Mouse (Mus musculus) heart, postnatal 0 days (tissue): Measurements from ENCODE around the gene Ilf2. TPM values are rescaled to one million over a fixed set of nuclear protein-coding genes. Genes with fewer than 3 reads are reported as not detected.

Source experiments
- ATAC-seq: fragments of 200-750 bp; cut with Nextera tagmentation; 2 replicates; pipeline ENCODE4 v1.8.0; 2017; ENCODE audit warnings: low read depth, moderate number of reproducible peaks, moderate library complexity; ENCODE audit not compliant: insufficient read depth
- DNase-seq: peaks from one replicate; pipeline ENCODE4 v3.0.0-alpha.2; 2016; ENCODE audit warnings: low spot score
- H3K27ac ChIP-seq: fragments of 300-500 bp; sonication (generic); 2 replicates; pipeline ENCODE4 v1.5.1; 2014; ENCODE audit warnings: low read depth, mild to moderate bottlenecking
- H3K27me3 ChIP-seq: fragments of 300-500 bp; sonication (generic); 2 replicates; pipeline ENCODE4 v1.6.1; 2014; ENCODE audit warnings: low read length, mixed read lengths; ENCODE audit not compliant: control insufficient read depth, insufficient read depth
- H3K36me3 ChIP-seq: fragments of 300-500 bp; sonication (generic); replicated peaks from 2 replicates; pipeline ENCODE4 v1.6.1; 2014; ENCODE audit warnings: low read length, mixed read lengths; ENCODE audit not compliant: control insufficient read depth, insufficient read depth
- H3K4me1 ChIP-seq: fragments of 300-500 bp; sonication (generic); 2 replicates; pipeline ENCODE4 v1.6.1; 2014; ENCODE audit warnings: antibody characterized with exemption; ENCODE audit not compliant: control insufficient read depth, insufficient read depth
- H3K4me2 ChIP-seq: fragments of 300-500 bp; sonication (generic); 2 replicates; pipeline ENCODE4 v1.6.1; 2014; ENCODE audit warnings: low read depth, mild to moderate bottlenecking, low read length, moderate library complexity
- H3K4me3 ChIP-seq: fragments of 300-500 bp; sonication (generic); 2 replicates; pipeline ENCODE4 v1.5.1; 2014; ENCODE audit warnings: low read depth, low read length
- H3K9ac ChIP-seq: fragments of 300-500 bp; sonication (generic); replicated peaks from 2 replicates; pipeline ENCODE4 v1.6.1; 2014; ENCODE audit warnings: low read depth, low read length, mixed read lengths
- H3K9me3 ChIP-seq: fragments of 300-500 bp; sonication (generic); replicated peaks from 2 replicates; pipeline ENCODE4 v1.6.1; 2016; ENCODE audit warnings: low read length; ENCODE audit not compliant: control insufficient read depth
- CTCF ChIP-seq: IDR thresholded peaks from 2 replicates; pipeline ENCODE4 v1.5.1; 2016; ENCODE audit warnings: antibody characterized with exemption, control low read depth, low read depth
- EP300 ChIP-seq: IDR thresholded peaks from 2 replicates; pipeline ENCODE4 v1.6.1; 2016; ENCODE audit warnings: antibody characterized with exemption, low read depth
- WGBS: fragments of 180-500 bp; shearing (Covaris S2); extraction: QIAGEN DNeasy Blood & Tissue Kit; methylation state at CpG from one replicate; pipeline ENCODE4 v1.1.7; 2014; 5-methylcytosine and 5-hydroxymethylcytosine counted together
- polyA plus RNA-seq: library from polyadenylated mRNA; unstranded; fragments of >200 nt; fragmentation: Nextera tagmentation; extraction: Ambion mirVana; gene quantifications from 2 replicates; pipeline ENCODE4 v1.2.1, GENCODE M21; 2015
- total RNA-seq: library from RNA; depleted of rRNA; stranded (reverse); fragments of >200 nt; gene quantifications from 2 replicates; pipeline ENCODE4 v1.2.3, GENCODE M21; 2014; ENCODE audit warnings: low replicate concordance

The Ilf2 gene
- total and polyA plus RNA-seq, 2 experiments from 2014 or later = 53.5 to 60.2 TPM

DNA sequence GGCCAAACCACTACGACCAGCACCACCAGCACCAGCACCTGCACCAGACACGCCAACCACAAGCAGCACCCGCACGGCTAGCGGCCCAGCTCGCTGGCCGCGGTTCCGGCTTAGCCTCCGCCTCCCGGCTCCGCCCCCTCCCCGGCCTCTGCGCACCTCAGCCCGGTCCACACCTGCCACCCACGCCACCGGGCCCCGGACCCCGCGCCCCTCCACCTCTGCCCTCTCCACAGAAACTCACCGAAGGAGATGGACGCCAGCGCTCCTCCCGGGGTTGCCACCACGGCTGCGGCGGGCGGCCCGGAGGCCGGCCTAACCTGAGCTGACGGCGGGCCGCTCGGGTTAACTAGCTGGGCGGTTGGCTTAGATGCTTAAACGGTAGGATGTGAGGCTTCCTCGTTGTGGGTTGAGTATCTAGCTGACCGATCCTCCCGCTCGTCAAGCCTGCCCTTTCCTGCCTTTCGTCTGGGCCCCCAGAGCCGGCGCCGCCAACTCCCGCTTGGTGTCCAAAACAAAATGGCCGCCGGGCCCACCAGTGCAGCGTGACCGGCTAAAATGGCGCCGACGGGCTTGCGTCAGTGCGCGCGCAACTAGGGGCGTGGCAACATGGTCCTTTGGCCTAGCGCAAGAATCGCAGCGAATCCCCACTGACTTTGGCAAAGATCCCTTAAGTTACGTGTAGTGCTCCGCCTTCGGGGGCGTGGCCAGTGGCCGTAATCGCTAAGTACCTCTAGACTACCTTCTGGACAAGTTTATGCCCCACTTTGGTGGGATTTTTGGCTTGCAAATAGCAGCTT lies 33.2 kb downstream of the Ilf2 start, which contains the start of gene Chtop:
Gene Chtop, minus strand, starts transcription at position 549 of the 797 bp plus-strand sequence.
- WGBS = 1% methylated on average over 62 of the region's 66 CpGs
- TF ChIP-seq CTCF = no peak
- peak; percentile 84 for TF ChIP-seq EP300
- H3K4me1 ChIP-seq = peaks cover 30% of the 10 kb centered on the region

DNA sequence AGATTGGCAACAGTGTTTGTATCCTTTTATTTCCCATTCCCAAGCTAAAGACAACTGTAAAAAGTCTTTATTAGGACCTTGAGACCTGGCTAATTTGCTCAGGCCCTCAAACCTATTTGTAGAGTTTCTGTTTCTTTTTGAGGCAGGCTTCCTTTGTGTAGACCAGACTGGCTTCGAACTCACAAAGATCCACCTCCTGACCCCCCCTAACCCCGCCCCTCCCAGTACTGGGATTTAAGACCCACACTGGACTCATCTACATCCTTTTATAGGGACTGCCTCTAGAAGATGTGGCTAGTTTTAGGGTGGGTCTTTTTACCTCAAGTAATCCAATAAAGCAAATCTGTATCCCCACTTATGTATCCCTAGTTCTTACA lies 33.8 kb downstream of the Ilf2 start:
- Histone ChIP-seq H3K27ac (peak overlapping the region; percentile 97), H3K9ac (no peak overlapping the region), H3K27me3 (no peaks in the 10 kb centered on the region), H3K9me3 (no peaks in the 10 kb centered on the region), H3K36me3 (peaks cover 26% of the 10 kb centered on the region), H3K4me1 (peaks cover 30% of the 10 kb centered on the region), H3K4me3 (peak overlapping the region; percentile 93), H3K4me2 (peak overlapping the region; percentile 56)
- WGBS = 26% methylated on average over 2 of the region's 2 CpGs
- no peak for DNase-seq
- ATAC-seq = no peak
- TF ChIP-seq EP300 (no peak), CTCF (no peak)

More for the DNA sequence above, 33.2 kb downstream of the Ilf2 start, which contains the start of gene Chtop:
- Histone ChIP-seq H3K27me3 (no peaks in the 10 kb centered on the region), H3K9ac (peak within 1 kb of the TSS; percentile 97), H3K36me3 (peaks cover 32% of the 10 kb centered on the region), H3K4me3 (peak within 1 kb of the TSS; percentile 93), H3K27ac (peak within 1 kb of the TSS; percentile 97), H3K4me2 (peak within 1 kb of the TSS; percentile 73), H3K9me3 (no peaks in the 10 kb centered on the region)
- DNase-seq (peak; percentile 98), ATAC-seq (peak; percentile 89)

- TF ChIP-seq CTCF = no peak
- TF ChIP-seq EP300 = no peak
- no peak for DNase-seq
- peak overlapping the region; percentile 82; the same call in 1 of the 2 replicates for H3K4me2 ChIP-seq
- H3K4me1 ChIP-seq = peaks cover 40% of the 10 kb centered on the region
- no peak overlapping the region for H3K9ac ChIP-seq
- 73% methylated on average over 5 of the region's 5 CpGs for WGBS
- no peak for ATAC-seq
- no peak overlapping the region for H3K27ac ChIP-seq
- H3K36me3 ChIP-seq = peaks cover 3% of the 10 kb centered on the region; the same call in 1 of the 2 replicates
- H3K9me3 ChIP-seq = no peaks in the 10 kb centered on the region
- H3K4me3 ChIP-seq = no peak overlapping the region
- H3K27me3 ChIP-seq = no peaks in the 10 kb centered on the region
Observed at GRCm38 (mm10) chr3:90512276-90512675, 36.4 kb downstream of the Ilf2 start.

GRCm38 (mm10) chr3:90512948-90513642 lies 37.2 kb downstream of the Ilf2 start:
- Histone ChIP-seq H3K4me3 (peak overlapping the region; percentile 65), H3K4me1 (peaks cover 32% of the 10 kb centered on the region), H3K4me2 (peak overlapping the region; percentile 82), H3K9ac (peak overlapping the region; percentile 68), H3K9me3 (no peaks in the 10 kb centered on the region), H3K36me3 (0 out of 2 replicates have a peak, but pooled peaks cover 6% of the 10 kb centered on the region), H3K27me3 (no peaks in the 10 kb centered on the region), H3K27ac (peak overlapping the region; percentile 88)
- no peak for ATAC-seq
- WGBS = 55% methylated on average over 9 of the region's 9 CpGs
- TF ChIP-seq EP300 (no peak), CTCF (no peak)
- DNase-seq = no peak

GRCm38 (mm10) chr3:90513796-90514590 lies 38.1 kb downstream of the Ilf2 start, which contains the start of the genes S100a1 and S100a13:
TSS of gene S100a1 (minus strand) at chr3:90514392.
TSS of gene S100a13 (plus strand) at chr3:90514435.
- 3% methylated on average over 24 of the region's 25 CpGs for WGBS
- H3K36me3 ChIP-seq = 0 out of 2 replicates have a peak, but pooled peaks cover 7% of the 10 kb centered on the region
- peaks cover 30% of the 10 kb centered on the region for H3K4me1 ChIP-seq
- ATAC-seq (peak; percentile 75), DNase-seq (peak; percentile 80)
- H3K9ac ChIP-seq = peak within 1 kb of the TSS; percentile 68
- H3K4me2 ChIP-seq = peak within 1 kb of the TSS; percentile 82
- peak; percentile 53 for TF ChIP-seq CTCF
- no peak for TF ChIP-seq EP300
- H3K27ac ChIP-seq = peak within 1 kb of the TSS; percentile 88
- H3K9me3 ChIP-seq = no peaks in the 10 kb centered on the region
- peak within 1 kb of the TSS; percentile 65 for H3K4me3 ChIP-seq
- no peaks in the 10 kb centered on the region for H3K27me3 ChIP-seq
